Mouse (Mus musculus) ES-Bruce4 (cell line): ENCODE measurements around the gene Ddx46. TPM values are rescaled to one million over a fixed set of nuclear protein-coding genes. Genes with fewer than 3 reads are reported as not detected.
A peak's percentile ranks its signal among the peaks of the same experiment; 100 is the strongest.
"Not testable (repeated sequence)": the region's sequence is repeated elsewhere in the genome, so short reads cannot be mapped to it uniquely, and the experiment has no call there.

ENCODE experiments used
- H3K27ac ChIP-seq: 2 replicates; pipeline ENCODE4 v1.5.1; 2012; ENCODE audit warnings: low read length, inconsistent platforms; ENCODE audit not compliant: insufficient read depth
- H3K27me3 ChIP-seq: 2 replicates; pipeline ENCODE4 v1.6.1; 2012; ENCODE audit warnings: mild to moderate bottlenecking, low read length, inconsistent platforms; ENCODE audit not compliant: control insufficient read depth, poor library complexity, insufficient read depth, severe bottlenecking
- H3K36me3 ChIP-seq: 2 replicates; pipeline ENCODE4 v1.6.1; 2012; ENCODE audit warnings: inconsistent platforms, mild to moderate bottlenecking, low read length, moderate library complexity; ENCODE audit not compliant: control insufficient read depth, poor library complexity, insufficient read depth, severe bottlenecking
- H3K4me1 ChIP-seq: one replicate; pipeline ENCODE4 v1.8.1; 2011; ENCODE audit warnings: low read length; ENCODE audit not compliant: control insufficient read depth, insufficient read depth
- H3K4me3 ChIP-seq: 2 replicates; pipeline ENCODE4 v1.5.1; 2011; ENCODE audit warnings: low read depth, mild to moderate bottlenecking, low read length
- H3K9ac ChIP-seq: 2 replicates; pipeline ENCODE4 v1.6.1; 2012; ENCODE audit warnings: low read depth, mild to moderate bottlenecking, inconsistent platforms; ENCODE audit not compliant: poor library complexity, severe bottlenecking
- H3K9me3 ChIP-seq: replicated peaks from 2 replicates; pipeline ENCODE4 v1.6.1; 2012; ENCODE audit warnings: mild to moderate bottlenecking, low read length, inconsistent platforms; ENCODE audit not compliant: control insufficient read depth, poor library complexity, insufficient read depth, severe bottlenecking
- CTCF ChIP-seq: IDR thresholded peaks from one replicate; pipeline ENCODE4 v1.8.1; 2011; ENCODE audit warnings: low read depth, low read length
- EP300 ChIP-seq: IDR thresholded peaks from 2 replicates; pipeline ENCODE4 v1.6.1; 2011; ENCODE audit warnings: low read depth, low read length; ENCODE audit not compliant: insufficient read depth
- POLR2A ChIP-seq: IDR thresholded peaks from one replicate; pipeline ENCODE4 v1.8.1; 2011; ENCODE audit warnings: low read length; ENCODE audit not compliant: insufficient read depth
- polyA plus RNA-seq: library from polyadenylated mRNA; stranded (reverse); fragments of >200 nt; gene quantifications from 2 replicates; pipeline ENCODE4 v1.2.4, GENCODE M21; 2011; ENCODE audit warnings: low read depth; ENCODE audit not compliant: missing spikeins, insufficient read depth, insufficient read length

Ddx46 gene
- polyA plus RNA-seq, 1 experiment: 113 TPM

DNA sequence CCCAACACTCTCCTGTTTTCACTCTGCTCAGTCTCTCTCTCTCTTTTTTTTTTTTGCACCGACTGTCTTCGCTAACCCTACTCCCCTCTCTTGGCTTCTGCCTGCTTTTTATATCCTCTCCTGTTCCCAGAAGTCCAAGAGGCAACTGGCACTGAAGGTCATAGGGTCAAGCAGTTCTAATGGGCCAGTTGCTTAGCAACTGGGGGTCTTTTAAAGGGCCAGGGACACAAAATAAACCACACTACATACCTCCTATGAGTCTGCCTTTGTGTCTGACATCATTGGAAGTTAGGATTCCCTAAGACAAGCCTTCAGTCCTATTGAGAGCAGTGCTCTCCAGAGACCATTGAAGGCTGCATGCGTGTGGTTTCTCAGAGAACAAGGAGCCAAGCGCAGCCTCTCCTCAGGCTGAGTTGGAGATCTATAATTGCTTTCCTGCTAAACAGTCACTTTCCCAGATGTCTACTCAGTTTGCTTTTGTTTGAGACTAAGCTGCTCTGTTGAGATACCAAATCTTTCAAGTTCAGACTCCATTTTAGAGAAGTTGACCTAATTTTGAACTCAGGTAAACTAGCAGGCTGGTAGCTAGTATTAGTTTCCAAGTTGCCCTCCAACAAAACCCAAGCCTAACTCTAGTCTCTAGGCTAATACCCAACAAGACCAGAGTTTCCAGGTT, 53.2 kb downstream of the Ddx46 start:
- no peak for TF ChIP-seq POLR2A
- no peak for TF ChIP-seq CTCF
- TF ChIP-seq EP300: no peak
- no peaks in the 10 kb centered on the region for H3K9me3 ChIP-seq
- H3K36me3 ChIP-seq: no peaks in the 10 kb centered on the region
- no peak overlapping the region for H3K27ac ChIP-seq
- no peak overlapping the region for H3K4me3 ChIP-seq
- no peaks in the 10 kb centered on the region for H3K4me1 ChIP-seq
- no peaks in the 10 kb centered on the region for H3K27me3 ChIP-seq
- H3K9ac ChIP-seq: no peak overlapping the region

DNA sequence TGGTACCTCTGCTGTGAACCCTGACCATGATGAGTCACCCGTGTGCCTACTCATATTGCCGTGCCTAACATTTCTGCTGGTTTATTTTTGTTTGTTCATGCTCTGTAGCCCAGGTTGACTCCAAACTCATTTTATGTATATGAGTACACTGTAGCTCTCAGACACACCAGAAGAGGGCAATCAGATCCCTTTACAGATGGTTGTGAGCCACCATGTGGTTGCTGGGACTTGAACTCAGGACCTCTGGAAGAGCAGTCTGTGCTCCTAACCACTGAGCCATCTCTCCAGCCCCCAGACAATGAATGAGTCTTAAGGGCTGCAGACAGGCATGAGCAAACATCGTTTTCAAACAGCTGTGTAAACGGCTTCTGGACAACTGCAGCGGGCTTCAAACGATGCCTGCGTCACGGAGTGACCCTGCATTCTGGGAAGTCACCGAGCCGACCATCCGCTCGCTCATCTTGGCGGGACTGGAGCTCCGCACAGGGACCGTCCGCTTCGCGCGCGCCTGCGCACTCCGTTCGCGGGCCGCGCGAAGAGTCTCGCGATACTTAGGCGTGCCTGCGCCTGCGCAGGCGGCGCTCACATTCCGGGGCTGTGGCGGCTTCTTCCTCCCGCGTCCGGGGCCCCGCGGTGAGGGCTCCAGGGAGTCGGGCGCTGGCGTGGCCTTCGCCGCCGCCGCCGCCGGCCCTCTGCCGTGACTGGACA, 57.9 kb downstream of the Ddx46 start, which contains the start of gene B230219D22Rik:
TSS of gene B230219D22Rik (plus strand) at position 590 of the 708 bp plus-strand sequence.
- Histone ChIP-seq H3K27me3 (no peaks in the 10 kb centered on the region), H3K36me3 (no peaks in the 10 kb centered on the region), H3K9me3 (no peaks in the 10 kb centered on the region), H3K4me3 (peak within 1 kb of the TSS; percentile 94), H3K27ac (peak within 1 kb of the TSS; percentile 31), H3K9ac (peak within 1 kb of the TSS; percentile 95), H3K4me1 (peaks cover 2% of the 10 kb centered on the region)
- TF ChIP-seq EP300: 0 out of 2 replicates have a peak, but pooled peaks have one; percentile 55
- TF ChIP-seq POLR2A: peak; percentile 94
- TF ChIP-seq CTCF: no peak

DNA sequence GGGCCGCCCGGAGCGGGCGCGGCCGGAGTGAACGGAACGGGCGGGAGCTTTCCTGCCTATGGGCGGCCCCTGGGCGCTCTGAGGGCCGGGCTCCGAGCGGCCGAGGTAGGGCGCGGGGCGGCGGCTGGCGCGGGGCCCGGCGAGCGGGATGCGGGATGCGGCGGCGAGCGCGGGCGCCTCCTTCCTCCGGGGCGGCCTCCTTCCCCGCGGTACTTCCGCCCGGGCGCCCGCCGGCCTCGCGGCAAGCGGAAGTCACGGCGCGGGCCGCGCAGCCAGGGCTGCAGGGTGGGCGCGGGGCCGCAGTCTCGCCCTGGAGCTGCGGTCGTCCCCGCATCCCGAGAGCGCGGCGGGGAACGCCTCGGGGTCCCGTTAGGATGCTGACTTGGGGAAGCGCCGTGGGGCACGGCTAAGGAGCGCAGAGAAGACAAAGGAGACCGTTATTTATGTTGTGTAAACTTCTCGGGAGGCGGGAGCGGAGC, 58.5 kb downstream of the Ddx46 start:
- Histone ChIP-seq H3K27ac (peak overlapping the region; percentile 7), H3K9me3 (no peaks in the 10 kb centered on the region), H3K9ac (peak overlapping the region; percentile 95), H3K4me1 (peaks cover 2% of the 10 kb centered on the region), H3K36me3 (peaks cover under 1% of the 10 kb centered on the region), H3K4me3 (peak overlapping the region; percentile 94), H3K27me3 (no peaks in the 10 kb centered on the region)
- TF ChIP-seq CTCF (no peak), POLR2A (no peak), EP300 (no peak)

DNA sequence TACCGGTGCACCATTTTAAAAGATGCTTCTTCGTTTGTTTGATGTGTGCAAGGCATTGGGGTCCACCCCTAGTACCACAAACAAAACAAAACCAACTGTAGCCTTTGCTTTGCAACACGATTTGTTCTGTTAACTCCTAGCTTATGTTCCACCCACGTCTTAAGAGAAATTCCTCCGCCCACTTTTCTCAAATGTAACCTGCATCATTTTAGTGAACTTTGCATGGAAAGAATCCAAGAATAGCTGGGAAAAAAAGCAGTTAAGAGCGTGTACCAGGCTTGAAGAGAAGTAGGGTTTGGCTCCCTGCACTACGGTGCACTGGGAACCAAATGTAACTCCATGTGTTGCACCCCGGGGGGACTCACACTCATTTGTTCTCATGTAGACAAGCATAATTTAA, 59.3 kb downstream of the Ddx46 start:
- H3K9ac ChIP-seq: peak overlapping the region; percentile 95
- H3K36me3 ChIP-seq: peaks cover 9% of the 10 kb centered on the region
- H3K9me3 ChIP-seq: no peaks in the 10 kb centered on the region
- no peaks in the 10 kb centered on the region for H3K27me3 ChIP-seq
- no peak for TF ChIP-seq POLR2A
- no peak for TF ChIP-seq EP300
- no peak for TF ChIP-seq CTCF
- peaks cover 2% of the 10 kb centered on the region for H3K4me1 ChIP-seq
- H3K27ac ChIP-seq: 0 out of 2 replicates have a peak overlapping the region, but pooled peaks have one; percentile 31
- peak overlapping the region; percentile 67 for H3K4me3 ChIP-seq

DNA sequence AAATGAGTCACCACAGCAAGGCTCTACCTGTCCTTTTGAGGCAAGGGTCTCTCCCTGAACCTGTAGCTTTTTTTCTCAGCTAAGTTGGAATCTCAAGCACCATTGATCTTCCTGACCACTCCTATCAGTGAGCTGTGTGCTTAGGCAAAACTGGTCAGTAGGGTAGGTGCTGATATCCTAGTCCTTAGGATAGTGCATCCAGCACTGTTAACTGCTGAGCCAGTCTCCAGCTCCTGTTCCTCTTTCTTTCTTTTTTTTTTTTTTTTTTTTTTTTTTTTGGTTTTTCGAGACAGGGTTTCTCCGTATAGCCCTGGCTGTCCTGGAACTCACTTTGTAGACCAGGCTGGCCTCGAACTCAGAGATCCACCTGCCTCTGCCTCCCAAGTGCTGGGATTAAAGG, 61.2 kb downstream of the Ddx46 start:
- not testable (repeated sequence) for H3K27ac ChIP-seq, H3K9ac ChIP-seq, H3K9me3 ChIP-seq, H3K4me1 ChIP-seq, H3K4me3 ChIP-seq, H3K27me3 ChIP-seq
- H3K36me3 ChIP-seq: peaks cover 26% of the 10 kb centered on the region

DNA sequence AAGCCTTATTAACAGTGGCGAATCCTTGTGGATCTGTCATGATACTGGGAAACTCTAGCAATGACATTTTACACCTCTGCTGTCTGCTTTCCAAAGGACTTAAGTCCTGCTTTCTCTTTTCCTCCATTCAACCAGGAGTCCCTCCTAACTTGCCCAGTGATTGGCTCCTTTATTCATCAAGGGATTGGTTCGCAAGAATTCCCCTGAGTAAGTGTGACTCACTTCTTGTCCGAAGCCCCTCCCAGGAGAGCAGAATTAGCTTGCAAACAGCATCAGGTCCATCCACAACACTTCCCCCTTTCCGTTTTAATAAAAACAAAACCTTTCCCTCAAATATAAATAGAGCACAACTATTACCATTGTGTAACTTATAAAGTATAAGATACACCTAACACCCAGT, 69.5 kb downstream of the Ddx46 start:
- Histone ChIP-seq H3K36me3 (peaks cover 29% of the 10 kb centered on the region), H3K9ac (no peak overlapping the region), H3K27ac (no peak overlapping the region), H3K27me3 (no peaks in the 10 kb centered on the region), H3K4me1 (no peaks in the 10 kb centered on the region), H3K9me3 (no peaks in the 10 kb centered on the region), H3K4me3 (no peak overlapping the region)
- TF ChIP-seq EP300 (no peak), POLR2A (no peak), CTCF (no peak)
